ENCODE assay signal across 15 mouse cellular contexts in genomic region chr19:56935777-56936176, GRCm38 (mm10).
DNase-seq lines count a peak whose midpoint lies in the region; ATAC-seq and TF ChIP-seq lines count a peak whose summit lies in the region.
"Had no signal": no experiment of that assay in that cellular context is flagged by ENCODE, and none has a peak within 500 bp of the region (broad histone marks: within the 10 kb centered on the region; RNA-seq: fewer than 3 reads in every experiment).

No protein-coding gene starts in this region.

- H3K27ac ChIP-seq in left cerebral cortex, adult 2 months = no peak overlapping the region
- H3K27ac ChIP-seq: embryonic facial prominence, embryonic 15.5 days; heart, embryonic 15.5 days; hindbrain, embryonic 15.5 days; neural tube, embryonic 13.5 days had no signal

- no peak overlapping the region for H3K4me3 ChIP-seq in left cerebral cortex, adult 2 months
- H3K4me3 ChIP-seq: embryonic facial prominence, embryonic 15.5 days; heart, embryonic 15.5 days; hindbrain, embryonic 15.5 days; neural tube, embryonic 13.5 days had no signal

- ATAC-seq in cerebellum, adult (ENCODE audit: insufficient number of reproducible peaks, low FRiP score, low TSS enrichment) = no peak

- DNase-seq in cerebellum, postnatal 25 days = peak; percentile 55 to 71
- DNase-seq in left cerebral cortex, adult 2 months (ENCODE audit: extremely low spot score in 1 of 2, low spot score in 2 of 2) = no peak
- no peak for DNase-seq in left cerebral cortex, postnatal 14 days (ENCODE audit: low spot score in 2 of 2)
- DNase-seq in A20 (ENCODE audit: low read depth, low spot score) (peak; percentile 37), ZHBTc4 (ENCODE audit: low read depth, low spot score) (peak; percentile 82)
- DNase-seq in right cerebral cortex, postnatal 4 days = no peak
- DNase-seq in heart, postnatal 36 days = no peak
- DNase-seq: layer of hippocampus, postnatal 36 days; lung, postnatal 4 days; midbrain, embryonic 14.5 days had no signal

- intact Hi-C loops in left cerebral cortex, adult 2 months (cut with DNase I) = no loop called here
- intact Hi-C loops in left cerebral cortex, postnatal 14 days (cut with DNase I) = no loop called here
- intact Hi-C loops in heart, postnatal 36 days (cut with DNase I) = no loop called here

- peak; percentile 10; the same call in 1 of the 2 replicates for TF ChIP-seq CTCF in left cerebral cortex, adult 2 months (IDR thresholded peaks at IDR 0.05)

Comparison
In these comparisons a context has a peak if more than half of its experiments do, and no peak if none do; other contexts are left out.
1. DNase-seq: peak in cerebellum, postnatal 25 days (2 of 2), A20 (single experiment) and ZHBTc4 (single experiment); none in left cerebral cortex, adult 2 months (0 of 2), left cerebral cortex, postnatal 14 days (0 of 2), right cerebral cortex, postnatal 4 days (single experiment) and heart, postnatal 36 days (0 of 2).